Mouse (Mus musculus): Measurements from ENCODE around the gene Alg3.

The Alg3 gene

DNA sequence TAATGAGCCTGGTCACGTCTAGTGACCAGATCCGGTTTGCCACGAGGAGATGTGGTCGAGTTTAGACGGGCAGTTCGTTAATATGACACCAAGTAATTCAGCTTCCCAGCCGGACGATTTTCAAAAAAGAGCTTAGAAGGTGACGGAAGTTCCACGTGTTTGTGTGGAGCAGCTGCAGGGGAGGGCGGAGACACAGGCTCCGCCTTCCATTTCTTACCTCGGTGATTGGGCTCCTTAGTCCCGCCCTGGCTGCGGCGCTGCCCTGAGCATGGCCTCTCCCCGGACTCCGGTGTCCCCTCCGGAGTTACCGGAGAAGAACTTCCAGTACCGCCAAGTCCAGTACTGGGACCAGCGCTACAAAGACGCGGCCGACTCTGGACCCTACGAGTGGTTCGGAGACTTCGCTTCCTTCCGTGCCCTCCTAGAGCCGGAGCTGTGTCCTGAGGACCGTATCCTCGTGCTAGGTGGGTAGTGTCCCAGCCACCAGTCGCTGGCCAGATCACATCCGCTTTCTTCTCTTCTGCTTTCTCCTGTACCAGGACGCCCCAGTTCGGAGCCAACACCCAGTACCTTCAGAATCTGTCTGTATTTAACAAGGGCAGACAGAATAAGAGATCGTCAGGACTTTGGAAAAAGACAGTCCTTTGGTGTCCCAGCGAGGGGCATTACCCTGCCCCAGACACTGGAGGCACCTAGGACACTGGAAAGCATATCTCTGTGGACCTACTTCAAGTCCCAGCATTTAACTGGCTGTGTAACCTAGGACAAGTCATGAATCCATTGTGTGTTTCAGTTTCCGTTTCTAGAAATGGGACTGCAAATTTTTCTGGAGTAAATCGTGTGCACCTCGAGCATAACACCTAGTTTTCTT is at the start of gene Alg3, which contains the start of the genes Eef1akmt4 and Gm49333:
Gene Alg3, minus strand, starts transcription at position 379 of the 871 bp plus-strand sequence.
Gene Eef1akmt4, plus strand, starts transcription at position 237 of the 871 bp plus-strand sequence.
Gene Gm49333, plus strand, starts transcription at position 254 of the 871 bp plus-strand sequence.
- DNase-seq = peak; percentile 80 to 84

DNA sequence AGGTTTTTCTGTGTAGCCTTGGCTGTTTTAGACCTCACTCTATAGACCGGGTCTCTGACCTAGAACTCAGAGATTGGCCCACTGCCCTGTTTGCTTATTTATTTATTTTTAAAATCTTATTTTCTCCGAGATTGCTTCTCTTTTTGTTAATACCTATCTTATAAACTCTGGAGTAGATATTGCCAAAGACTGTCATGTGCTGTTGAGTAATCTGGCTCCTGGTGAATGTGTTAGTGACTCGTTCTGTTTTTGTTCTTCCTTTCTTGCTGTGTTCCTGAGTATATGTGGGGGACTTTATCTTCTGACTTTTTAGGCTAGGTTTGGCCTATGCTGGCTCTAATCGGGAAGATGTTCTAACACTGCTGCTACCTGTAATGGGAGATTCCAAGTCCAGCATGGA is 46.1 kb upstream of the Alg3 start:
- DNase-seq = no peak

DNA sequence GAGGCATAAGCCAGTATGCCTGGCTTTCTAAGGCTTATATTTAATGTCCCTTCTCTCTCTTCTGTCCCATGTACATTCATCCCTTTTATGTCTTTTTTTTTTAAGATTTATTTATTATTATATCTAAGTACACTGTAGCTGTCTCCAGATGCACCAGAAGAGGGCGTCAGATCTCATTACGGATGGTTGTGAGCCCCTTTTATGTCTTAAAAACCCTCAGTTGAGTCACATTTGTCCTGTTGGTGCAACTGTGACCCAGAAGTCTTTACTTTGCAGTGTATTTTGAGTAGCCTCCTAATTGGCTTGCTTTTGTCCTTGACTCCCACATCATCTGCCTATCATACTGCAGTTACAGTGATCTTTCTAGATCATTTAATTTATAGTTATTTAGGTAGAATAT is 41.8 kb upstream of the Alg3 start:
- no peak for DNase-seq

DNA sequence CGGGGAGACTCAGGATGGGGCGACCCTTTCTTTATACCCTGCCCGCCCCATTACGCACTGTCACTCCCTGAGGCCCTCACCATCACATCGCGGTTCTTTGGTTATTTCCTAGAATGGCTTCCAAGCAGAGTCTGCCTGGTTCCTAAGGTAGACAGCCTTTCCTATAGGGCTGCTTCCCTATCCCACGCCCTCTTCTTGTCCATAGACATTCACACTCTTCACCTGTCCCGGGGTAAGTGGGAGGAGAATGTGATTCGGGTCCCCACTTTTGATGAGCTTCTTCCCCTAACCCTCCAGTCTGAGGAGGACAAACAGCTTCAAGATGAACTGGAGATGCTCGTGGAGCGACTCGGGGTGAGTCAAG is 40.4 kb upstream of the Alg3 start:
- no peak for DNase-seq

DNA sequence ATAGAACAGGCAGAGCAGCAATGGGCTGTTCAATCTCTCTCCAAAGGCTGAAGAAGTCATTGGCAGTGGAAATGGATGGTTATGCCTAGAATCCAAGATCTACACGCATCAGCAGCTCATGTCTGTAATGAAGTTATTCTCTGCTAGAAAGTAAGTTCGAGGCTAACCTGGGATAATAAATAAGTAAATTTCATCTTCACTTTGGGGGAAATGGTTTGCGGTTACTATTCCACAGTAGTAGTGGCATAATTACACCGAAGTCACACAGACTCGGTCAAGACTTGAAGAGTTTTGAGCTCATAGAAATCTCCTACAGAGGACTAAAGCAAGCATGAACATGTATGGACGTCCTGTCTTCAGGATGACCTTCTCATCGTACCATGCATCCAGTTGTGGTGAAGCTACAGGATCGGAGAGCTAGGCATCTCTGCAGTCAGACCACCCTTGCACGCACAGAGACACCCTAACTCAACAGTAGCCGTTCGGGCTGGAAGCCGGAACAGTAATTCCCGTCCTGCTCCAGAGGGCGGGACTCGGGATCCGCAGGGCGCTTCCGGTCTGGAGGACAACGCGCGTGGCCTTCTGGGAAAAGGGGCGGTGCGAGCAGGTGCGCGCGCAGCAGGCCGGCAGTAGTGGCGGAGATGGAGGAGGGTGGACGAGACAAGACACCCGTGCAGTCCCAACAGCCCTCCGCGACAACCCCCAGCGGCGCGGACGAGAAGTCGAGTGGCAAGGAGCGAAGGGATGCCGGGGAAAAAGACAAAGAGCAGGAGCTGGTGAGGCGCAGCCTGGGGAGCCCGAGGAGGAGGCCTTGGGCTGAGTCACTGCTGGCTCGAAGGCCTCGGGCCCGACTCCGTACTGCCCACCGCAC is 39.8 kb upstream of the Alg3 start, which contains the start of gene Psmd2:
Gene Psmd2, plus strand, starts transcription at position 577 of the 871 bp plus-strand sequence.
- DNase-seq = peak; percentile 99

DNA sequence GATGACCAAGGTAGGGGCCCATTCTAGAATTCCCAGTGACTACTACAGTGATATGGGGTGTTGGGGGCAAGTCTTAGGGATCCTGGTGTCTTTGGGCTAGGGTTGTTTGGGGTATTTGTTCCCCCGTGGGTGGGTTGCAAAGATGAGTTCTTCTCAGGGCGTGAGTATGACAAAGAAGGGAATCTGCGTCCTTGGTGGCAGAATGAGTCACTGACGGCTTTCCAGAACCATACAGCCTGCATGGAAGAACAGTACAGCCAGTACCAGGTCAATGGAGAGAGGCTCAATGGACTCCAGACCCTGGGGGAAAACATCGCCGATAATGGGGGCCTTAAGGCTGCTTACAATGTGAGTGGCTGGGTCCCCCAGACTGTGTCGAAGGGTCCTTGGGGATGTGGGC is 32.4 kb upstream of the Alg3 start:
- DNase-seq = no peak

DNA sequence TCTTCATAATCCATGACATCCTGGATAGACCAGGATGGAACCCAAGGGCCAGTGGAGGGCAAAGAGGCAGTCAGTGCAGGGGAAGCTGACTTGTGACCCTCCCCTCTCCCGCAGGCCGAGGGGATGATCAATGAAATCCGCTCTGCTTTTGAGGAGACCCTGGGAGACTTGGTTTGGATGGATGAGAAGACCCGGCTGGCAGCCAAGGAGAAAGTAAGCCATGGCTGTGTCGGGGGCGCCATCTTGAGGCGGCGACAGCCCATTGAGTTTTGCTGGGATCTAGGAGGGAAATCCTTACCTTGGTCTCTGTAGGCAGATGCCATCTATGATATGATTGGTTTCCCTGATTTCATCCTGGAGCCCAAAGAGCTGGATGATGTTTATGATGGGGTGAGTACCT is 30.6 kb upstream of the Alg3 start:
- DNase-seq = peak; percentile 82 to 91

DNA sequence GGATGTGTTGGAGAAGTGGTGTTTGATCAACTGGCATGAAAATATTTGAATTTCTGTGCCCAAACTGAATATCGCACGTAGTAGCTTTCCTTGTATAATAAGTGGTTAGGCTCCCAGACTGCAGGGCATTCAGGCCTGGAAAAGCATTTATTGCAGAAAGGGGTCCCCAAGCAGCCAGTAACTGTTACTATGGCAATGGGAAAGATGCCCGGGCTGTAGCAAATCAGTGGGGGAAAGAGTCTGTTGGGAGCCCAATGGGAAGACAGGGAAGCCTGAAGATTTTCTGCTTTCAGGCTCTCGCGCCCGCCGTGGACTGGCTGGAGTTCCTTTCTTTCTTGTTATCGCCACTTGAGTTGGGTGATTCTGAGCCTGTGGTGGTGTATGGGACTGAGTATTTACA is 26.8 kb upstream of the Alg3 start:
- peak in 1 of 2 experiments; percentile 18 for DNase-seq

DNA sequence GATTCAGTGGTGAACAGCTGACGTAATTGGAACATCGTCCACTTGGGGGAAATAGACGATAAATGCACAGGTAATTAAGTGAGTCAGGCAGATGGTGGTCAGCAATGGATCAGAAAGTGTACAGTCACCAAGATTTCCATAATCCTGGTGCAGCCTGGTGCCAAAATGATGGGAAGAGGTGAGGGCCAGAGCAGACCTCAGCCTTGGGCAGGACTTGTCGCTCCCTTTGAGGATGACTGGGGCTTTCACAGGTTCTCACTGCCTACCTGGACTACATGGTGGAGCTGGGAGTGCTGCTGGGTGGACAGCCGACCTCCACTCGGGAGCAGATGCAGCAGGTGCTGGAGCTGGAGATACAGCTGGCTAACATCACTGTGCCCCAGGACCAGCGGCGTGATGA is 25.9 kb upstream of the Alg3 start:
- DNase-seq = no peak

DNA sequence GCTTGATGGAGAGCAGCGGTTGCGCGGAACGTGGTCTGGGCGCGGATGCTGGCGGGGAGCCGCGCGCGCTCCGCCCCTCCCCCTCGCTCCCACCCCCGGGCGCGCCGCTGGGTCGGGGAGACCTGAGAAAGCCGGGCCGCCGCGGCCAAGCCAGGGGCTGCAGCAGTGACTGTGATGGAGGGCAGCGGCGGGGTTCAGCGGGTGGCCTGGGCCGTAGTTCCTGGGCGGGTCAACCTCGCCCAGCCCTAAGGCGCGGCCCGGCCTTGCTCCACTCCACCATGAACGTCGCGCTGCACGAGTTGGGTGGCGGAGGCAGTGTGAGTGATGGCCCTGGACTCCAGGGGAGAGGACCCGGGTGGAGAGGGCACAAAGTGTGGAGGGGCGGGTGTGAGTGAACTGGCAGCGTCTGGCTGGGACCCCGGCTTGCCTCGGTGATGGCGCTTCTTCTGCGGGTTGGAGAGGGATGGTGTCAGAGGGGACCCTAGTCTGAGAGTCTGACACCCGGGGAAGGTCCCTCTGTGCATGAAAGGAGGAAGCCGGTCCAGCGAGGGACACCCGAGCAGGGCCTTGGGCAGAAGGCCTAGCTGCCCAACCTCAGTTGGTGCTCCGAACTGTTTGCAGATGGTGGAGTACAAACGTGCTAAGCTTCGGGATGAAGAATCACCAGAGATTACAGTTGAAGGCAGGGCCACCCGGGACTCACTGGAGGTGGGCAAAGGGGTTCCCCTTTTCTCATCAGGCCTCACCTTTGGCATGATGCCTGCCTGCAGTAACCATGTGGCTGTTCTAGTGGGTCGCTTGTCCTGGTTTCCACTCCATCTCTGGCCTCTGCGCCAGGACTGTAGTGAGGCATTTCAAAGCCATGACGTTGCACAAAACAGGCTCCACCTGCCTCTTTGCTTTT is 18.4 kb upstream of the Alg3 start, which contains the start of gene Ece2:
Gene Ece2, plus strand, starts transcription at position 98 of the 904 bp plus-strand sequence.
- DNase-seq = peak; percentile 74 to 79

DNA sequence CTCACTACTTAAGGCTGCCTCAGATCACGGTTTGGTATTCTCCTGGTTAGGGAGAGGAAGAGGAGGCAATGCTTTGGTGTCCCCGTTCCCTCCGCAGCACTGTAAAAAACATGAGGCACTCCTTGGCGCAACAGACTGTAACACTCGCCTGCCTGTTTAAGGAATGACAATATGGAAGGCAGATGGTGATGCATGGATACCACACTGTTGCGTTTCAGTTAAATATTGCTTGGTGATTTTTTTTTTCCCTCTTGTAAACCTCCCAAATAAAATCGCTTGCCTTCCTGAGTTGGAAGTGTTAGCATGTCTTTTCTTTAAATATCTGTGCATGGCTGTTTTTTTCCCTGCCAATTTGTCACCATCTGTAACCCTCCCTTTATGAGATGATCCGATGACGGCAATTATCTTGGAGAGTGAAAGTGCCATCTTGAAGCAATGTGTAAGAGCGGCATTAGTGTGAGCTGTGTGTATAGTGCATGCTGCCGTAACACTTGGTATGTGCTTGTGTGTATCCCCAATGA is 17.4 kb upstream of the Alg3 start:
- no peak for DNase-seq

DNA sequence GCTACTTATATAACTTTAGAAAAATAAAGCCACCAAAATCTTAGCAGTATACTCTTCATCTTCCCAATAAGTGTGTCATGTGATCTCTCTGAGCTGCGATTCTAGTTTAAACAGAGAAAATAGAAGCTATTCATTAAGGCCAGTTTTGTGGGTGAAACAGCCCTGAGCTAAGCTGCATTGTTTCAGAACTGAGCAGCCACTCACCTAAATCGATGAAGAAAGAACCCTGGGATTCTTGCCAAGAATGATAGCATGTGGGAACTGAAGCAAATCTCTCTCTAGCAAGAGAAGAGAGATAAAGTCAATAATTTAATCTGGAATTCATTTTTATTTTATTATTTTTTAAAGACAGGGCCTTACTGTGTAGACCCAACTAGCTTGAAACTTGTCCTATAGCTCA is 11.7 kb upstream of the Alg3 start:
- DNase-seq = no peak

DNA sequence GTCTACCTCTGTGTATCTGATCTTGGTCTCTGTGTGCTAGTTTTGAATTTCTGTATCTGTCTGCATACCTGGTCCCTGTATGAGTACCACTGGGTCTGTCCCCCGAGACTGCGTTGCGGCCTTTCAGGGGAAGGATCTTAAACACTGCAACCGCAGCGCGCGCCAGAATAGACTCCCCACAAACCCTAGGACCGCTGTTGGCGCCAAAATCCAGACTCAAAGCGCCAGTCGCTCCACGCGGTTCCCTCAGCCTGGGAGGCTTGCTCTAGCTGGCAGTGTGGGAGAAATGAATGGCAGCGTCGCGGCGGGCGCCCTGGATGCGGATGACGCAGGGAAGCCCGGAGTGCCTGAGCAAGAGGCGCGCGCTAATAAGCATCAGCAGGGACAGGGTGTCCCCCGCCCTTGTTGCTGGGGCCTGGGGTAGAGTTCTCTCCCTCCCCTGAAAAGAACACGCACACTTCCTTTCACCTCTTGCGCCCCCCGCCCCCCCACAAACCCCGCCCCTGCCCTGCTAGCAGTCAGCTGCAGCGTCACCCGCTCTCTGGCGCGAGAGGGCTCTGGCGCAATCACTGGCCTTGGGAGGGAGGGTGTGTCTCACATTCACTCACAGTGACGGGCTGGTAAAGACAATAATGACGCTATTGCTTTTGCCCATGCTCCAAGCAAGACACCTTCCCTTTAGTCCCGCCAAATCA is 10.6 kb upstream of the Alg3 start:
- peak; percentile 76 to 82 for DNase-seq

DNA sequence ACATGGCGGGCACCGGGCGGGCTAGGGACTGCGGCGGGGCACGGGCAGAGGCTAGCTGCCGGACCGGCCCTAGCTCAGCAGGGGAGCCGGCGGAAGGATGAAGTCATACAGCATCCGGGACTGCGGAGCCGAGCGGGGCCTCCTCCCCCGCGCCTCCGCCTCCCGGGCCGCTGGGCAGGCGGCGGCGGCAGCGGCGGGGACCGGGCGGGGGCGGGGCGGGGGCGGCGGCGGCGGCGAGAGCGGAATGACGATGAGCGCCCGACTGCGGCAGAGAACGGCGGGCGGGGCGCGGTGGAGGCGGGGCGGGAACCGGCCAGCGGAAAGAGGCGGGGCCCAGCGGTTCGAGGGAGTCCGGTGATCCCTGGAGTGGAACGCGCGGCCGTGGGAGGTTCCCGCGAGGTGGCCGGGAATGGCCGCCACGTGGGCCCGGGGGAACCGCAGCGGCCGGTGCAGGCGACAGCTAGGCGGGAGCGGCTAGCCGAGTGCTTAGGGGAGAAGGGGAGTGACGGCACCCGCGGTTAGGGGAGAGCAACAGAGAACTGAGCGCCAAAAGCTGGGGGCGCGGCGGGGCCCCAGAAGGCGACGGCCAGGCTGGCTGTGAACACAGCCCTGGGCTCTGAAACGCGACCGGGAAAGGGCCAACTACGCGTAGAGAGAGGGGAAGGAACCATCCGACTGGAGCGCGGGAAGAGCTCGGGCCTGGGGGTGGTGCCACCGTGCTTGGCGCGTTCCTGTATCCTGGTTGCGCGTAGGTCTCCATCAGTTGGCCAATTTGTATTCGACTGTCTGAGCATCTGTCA is 9.9 kb upstream of the Alg3 start, which contains the start of gene Camk2n2:
Gene Camk2n2, minus strand, starts transcription at position 97 of the 800 bp plus-strand sequence.
- DNase-seq = peak; percentile 86 to 92

DNA sequence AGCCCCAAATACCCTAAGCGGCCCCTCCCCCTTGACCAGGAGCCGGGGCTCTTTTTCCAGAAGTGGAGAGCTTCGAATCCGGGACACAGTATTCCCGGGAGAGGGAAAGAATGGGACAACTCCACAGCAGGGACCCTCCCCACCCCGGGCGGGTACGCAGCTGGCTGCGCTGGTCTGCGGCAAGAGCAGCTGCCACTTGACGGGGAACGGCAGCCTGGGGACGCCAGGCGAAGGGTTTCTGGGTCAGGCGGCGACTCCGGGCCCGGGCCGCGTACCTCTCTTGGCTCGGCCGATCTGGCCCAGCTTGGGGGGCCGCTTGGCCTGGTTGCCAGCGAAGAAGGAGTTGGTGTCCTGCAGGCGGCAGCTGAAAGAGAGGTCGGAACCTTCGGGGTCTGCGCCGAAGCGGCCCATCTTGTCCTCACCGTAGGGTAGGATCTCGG is 9.2 kb upstream of the Alg3 start:
- DNase-seq = no peak

DNA sequence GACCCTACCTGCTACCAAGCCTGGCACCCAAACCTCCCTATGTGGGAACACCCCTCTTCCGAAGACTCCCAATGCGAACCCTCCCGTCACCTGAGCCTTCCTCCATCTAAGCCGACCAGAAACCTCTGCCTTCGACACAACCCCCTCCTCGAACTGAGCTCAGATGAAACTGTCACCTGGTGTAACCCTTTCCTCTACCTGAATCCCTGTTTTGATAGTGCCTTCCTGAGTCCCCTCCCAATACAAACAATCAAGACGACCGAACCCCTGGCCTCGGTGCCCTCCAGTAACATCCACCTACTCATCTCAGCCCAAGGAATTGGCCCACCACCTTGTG is 8.8 kb upstream of the Alg3 start:
- DNase-seq = no peak

DNA sequence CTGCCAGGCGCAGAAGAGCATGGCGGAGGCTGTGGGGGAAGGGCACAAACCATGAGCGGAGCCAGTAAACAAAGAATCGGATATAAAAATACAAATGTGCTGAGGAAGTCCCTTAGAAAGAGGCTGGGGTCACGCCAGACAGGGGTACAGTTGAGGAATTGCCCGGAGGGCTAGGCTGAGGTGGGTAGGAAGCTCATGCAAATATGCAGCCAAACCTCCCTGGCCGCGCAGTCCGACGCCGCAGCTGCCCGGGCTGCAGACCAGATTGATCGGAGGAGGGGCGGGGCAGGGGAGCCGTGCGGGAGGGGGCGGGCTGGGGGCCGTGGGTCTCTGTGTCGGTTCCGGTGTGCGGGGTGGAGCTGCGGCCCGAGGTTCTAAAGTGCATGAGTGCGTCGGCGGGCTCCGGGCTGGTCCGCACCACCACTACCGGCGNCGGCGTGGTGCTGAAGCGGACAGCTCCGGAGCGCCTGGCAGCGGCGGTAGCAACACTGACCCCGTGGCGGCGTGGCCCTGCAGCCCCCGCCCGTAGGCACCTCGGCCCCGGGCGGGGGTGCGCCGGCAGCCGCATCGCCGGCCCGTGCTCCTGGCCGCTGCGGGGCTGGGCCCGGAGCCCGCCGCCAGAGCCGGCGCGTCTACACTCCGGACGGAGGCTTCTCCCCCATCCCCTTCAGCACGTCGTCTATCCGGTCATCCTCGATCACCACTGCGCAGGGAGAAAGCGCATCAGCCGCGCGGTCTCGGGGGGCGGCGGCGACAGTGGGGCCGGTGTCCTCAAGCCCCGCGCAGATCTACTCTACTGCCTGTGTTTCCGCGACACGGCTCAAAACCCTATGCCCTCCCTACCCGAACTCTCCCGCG is 8.2 kb upstream of the Alg3 start:
- DNase-seq = peak; percentile 48 to 49

DNA sequence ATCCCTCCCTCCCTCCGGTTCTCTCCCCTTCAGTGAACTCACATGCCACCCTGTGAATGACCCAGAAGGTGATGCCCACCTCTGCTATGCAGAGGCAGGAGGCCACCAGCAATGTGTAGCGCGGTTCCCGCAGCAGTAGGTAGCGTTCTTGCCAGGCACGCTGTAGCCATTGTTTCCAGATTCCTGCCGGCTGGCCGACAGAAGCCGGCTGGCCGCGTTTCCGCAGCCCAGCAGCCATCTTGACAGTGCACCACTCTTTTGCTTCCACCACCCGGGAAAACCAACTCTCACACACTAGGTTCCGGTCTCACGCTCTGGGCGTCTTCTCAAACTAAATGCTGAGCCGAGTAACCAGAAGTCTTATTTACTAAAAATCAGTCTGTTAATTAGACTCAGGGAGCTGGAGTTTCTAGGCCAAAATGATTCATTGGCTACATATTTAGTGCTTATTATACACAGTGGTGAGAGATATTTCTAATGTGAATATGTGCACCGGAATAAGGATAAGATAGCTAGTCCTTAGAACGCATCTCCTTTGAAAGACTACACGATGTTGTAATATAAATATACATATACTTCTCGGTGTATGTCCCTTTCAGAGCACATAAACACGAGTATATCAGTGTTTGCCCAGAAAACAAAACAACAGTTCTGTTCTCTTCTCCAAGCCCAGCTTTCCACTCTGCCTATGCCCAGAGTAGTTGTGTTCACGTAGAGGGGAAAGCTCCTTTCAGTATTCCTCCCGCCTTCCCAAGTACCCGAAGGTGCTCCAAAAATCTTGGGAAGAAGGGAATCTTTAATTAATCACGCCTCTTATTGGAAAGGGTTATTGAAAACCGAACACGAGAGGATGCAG is 806 bp downstream of the Alg3 start:
- DNase-seq = peak; percentile 83 to 84

DNA sequence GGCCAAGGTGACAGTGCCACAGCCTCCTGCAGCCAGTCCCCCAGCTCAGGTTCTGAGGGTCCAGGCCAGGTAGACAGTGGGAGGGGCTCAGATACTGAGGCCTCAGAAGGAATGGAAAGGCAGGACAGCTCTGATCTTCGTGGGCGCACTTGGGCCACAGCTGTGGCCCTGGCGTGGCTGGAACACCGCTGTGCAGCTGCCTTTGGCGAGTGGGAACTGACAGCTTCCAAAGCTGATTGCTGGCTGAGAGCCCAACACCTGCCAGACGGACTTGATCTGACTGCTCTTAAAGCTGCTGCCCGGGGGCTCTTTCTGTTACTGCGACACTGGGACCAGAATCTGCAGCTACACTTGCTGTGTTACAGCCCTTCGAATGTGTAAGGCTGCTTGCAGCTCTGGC is 6.8 kb downstream of the Alg3 start:
- DNase-seq = no peak

Data from cerebellum, postnatal 25 days (tissue).